Mouse (Mus musculus) myocyte (in vitro differentiated cells): Measurements from ENCODE around the gene Nol4l.

Experiments
- CEBPB ChIP-seq: IDR thresholded peaks from 2 replicates; pipeline ENCODE4 v1.6.1; 2011; ENCODE audit warnings: mild to moderate bottlenecking, moderate library complexity; ENCODE audit not compliant: poor library complexity, insufficient read depth, severe bottlenecking
- E2F4 ChIP-seq: IDR thresholded peaks from one replicate; pipeline ENCODE4 v1.6.1; 2011; ENCODE audit warnings: mild to moderate bottlenecking, control low read depth, moderate library complexity; ENCODE audit not compliant: insufficient read depth
- MAX ChIP-seq: IDR thresholded peaks from one replicate; pipeline ENCODE4 v1.6.1; 2011; ENCODE audit warnings: low read depth, mild to moderate bottlenecking, control low read depth
- MYOD1 ChIP-seq, 3 experiments: IDR thresholded peaks; one replicate each; pipeline ENCODE4 v1.6.1; 2011; ENCODE audit warnings: control low read depth in 2 of 3, low read depth in 2 of 3, mild to moderate bottlenecking in 2 of 3, moderate library complexity in 1 of 3; ENCODE audit not compliant: insufficient read length in 2 of 3, control insufficient read depth in 1 of 3
- MYOG ChIP-seq, 3 experiments: IDR thresholded peaks; one replicate each; pipeline ENCODE4 v1.6.1; 2011; ENCODE audit warnings: control low read depth in 2 of 3, low read depth in 2 of 3, mild to moderate bottlenecking in 2 of 3; ENCODE audit not compliant: insufficient read length in 2 of 3, control insufficient read depth in 1 of 3, insufficient read depth in 1 of 3
- POLR2A ChIP-seq: IDR thresholded peaks from one replicate; pipeline ENCODE4 v1.6.1; 2011; ENCODE audit warnings: low read depth, mild to moderate bottlenecking, control low read depth, moderate library complexity; ENCODE audit not compliant: insufficient read length
- POLR2AphosphoS2 ChIP-seq: IDR thresholded peaks from one replicate; pipeline ENCODE4 v1.6.1; 2011; ENCODE audit warnings: low read depth, control low read depth; ENCODE audit not compliant: insufficient read length
- REST ChIP-seq: IDR thresholded peaks from one replicate; pipeline ENCODE4 v1.6.1; 2011; ENCODE audit warnings: mild to moderate bottlenecking, control low read depth, moderate library complexity; ENCODE audit not compliant: insufficient read depth, insufficient read length
- SRF ChIP-seq: IDR thresholded peaks from one replicate; pipeline ENCODE4 v1.6.1; 2011; ENCODE audit warnings: low read depth; ENCODE audit not compliant: control insufficient read depth, insufficient read length
- TCF12 ChIP-seq: IDR thresholded peaks from one replicate; pipeline ENCODE4 v1.6.1; 2011; ENCODE audit warnings: mild to moderate bottlenecking, control low read depth; ENCODE audit not compliant: poor library complexity, insufficient read depth, severe bottlenecking
- TCF3 ChIP-seq: IDR thresholded peaks from one replicate; pipeline ENCODE4 v1.6.1; 2011; ENCODE audit warnings: low read depth, control low read depth; ENCODE audit not compliant: insufficient read length
- USF1 ChIP-seq: IDR thresholded peaks from one replicate; pipeline ENCODE4 v1.6.1; 2011; ENCODE audit warnings: low read depth, mild to moderate bottlenecking, control low read depth, moderate library complexity

- TF ChIP-seq POLR2AphosphoS2 (no peak), POLR2A (no peak), MYOD1 (IDR thresholded peaks at IDR 0.05; ENCODE audit: control insufficient read depth in 1 of 3, insufficient read length in 2 of 3, low read depth in 2 of 3) (no peak), USF1 (no peak), MAX (no peak), MYOG (IDR thresholded peaks at IDR 0.05; ENCODE audit: control insufficient read depth in 1 of 3, insufficient read depth in 1 of 3, insufficient read length in 2 of 3, low read depth in 2 of 3) (no peak), E2F4 (no peak), TCF12 (no peak), CEBPB (no peak), REST (no peak), TCF3 (no peak), SRF (no peak)
Observed at GRCm38 (mm10) chr2:153528571-153529364, 1.0 kb downstream of the Nol4l start.
